Mouse (Mus musculus) MN1 (cell line): ENCODE data around the gene Chst1.

Source experiments
- DNase-seq: peaks from one replicate; pipeline ENCODE4 v3.0.0-alpha.2; 2016; ENCODE audit warnings: low spot score

Chst1 gene

DNA sequence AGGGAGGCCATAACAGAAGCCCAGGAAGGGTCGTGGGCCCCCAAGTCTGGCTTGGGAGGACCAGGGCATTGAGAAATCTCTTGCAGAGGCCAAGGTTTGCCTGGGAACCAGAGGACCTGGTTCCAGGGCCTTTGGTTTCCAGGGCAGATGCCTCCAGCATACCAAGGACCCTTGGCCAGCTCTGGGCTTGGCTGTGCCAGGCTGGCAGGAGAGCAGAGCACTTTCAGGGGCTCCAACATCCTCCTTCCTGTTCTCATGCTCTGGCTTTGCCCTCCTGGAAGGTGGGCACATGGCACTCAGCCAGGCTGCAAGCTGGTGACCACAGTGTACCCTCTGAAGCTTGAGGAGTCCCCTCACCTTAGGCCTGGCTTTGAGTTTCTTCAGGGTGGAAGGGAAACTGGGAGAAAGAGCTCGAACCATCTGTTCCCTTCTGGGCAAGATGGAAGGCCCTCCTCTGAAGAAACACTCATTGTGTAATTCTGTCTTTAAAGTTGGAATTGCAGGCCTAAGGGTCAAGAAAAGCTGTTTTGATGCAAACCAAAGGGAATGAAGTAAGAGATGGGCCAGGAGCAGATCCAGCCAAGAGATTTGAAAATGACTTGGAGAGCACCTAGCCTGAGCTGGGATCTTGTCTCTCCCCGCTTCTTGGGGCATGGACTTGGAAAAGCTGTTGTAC lies 10.3 kb downstream of the Chst1 start:
- no peak for DNase-seq

DNA sequence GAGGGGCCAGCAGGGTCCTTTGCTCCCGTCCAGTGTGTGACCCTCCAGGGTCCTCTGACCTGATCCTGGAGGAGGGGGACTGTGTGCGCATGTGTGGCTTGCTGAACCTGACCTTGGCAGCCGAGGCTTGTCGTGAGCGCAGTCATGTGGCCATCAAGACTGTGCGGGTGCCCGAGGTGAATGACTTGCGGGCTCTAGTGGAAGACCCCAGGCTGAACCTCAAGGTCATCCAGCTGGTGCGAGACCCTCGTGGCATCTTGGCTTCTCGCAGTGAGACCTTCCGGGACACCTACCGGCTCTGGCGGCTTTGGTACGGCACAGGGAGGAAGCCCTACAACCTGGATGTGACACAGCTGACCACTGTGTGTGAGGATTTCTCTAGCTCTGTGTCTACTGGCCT lies 14.1 kb downstream of the Chst1 start:
- DNase-seq = no peak

DNA sequence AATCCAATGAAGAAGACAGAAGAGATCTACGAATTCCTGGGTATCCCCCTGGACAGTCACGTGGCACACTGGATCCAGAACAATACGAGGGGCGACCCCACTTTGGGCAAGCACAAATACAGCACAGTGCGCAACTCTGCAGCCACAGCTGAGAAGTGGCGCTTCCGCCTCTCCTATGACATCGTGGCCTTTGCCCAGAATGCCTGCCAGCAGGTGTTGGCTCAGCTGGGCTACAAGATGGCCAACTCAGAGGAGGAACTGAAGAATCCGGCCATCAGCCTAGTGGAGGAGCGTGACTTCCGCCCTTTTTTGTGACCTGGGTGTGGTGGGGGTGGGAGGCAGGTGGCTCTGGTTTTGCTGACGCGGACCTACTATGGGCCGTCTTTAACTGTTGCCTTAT lies 14.6 kb downstream of the Chst1 start:
- no peak for DNase-seq

DNA sequence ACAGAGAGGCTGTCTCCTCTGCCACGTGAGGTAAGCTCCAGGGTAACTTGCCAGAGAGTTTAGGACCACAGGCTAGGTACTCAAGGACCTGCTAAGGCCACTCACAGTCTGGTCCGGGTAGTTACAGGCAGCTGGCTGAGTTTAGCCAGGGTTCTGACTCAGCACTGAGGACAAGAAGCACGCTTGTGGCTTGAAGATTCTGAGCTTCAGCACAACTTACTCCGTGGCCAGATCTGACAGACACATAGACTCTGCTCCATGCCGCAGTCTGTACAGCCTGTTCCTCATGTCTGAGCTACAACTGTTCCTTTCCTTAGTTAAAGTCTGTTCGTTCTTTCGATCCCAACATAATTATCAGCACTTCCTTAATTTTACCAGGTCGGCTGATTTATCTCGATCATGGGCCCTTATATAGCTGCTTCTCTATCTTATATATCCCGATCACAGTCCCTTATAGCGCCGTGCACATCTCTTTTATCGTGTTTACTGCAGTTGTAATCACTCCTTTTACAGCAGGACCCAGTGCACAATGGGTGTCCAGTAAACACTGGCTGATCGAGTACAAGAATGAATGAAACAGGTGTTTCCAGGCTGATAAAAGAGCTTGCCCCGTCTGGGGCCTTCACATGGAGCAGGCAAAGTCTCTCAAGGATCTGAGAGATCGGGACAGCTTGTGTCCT lies 17.7 kb downstream of the Chst1 start:
- no peak for DNase-seq

DNA sequence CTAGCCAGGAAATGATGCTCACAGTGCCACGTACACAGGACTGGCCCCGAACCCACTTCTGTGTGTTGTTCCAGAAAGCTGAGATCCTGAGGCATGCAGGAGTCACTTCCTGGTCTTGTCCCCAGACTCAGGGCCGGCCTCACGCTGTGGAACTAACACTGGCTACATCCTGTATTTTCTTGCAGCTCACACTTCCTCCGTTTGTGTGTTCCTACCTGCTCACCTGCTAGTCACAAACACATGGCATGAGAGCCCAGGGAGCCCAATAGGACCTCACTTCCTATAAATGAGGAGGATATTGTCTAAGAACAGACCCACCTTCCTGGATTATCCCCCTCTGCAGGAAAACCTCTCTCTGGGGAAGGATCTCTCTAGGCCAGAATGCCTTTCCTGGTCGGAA lies 18.5 kb downstream of the Chst1 start:
- DNase-seq = no peak

DNA sequence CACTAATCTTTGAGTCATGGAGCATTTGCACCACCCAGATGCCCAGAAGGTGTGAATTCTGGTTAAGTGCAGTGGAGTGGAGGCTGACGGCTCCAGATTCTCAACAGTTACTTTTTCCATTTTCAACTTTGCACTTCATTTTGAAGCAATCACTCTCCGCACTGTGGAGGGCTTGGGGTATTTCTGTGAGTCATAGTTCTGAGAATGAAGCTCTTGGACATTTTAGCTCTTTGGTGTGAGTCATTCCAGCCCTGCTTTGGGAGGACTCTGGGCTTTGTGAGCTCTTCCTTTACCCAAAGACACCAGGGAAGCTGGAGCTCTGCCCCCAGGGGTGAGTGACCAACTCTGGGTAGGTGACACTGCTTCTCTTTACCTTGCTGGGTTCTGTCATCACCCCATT lies 28.1 kb downstream of the Chst1 start:
- DNase-seq = no peak

DNA sequence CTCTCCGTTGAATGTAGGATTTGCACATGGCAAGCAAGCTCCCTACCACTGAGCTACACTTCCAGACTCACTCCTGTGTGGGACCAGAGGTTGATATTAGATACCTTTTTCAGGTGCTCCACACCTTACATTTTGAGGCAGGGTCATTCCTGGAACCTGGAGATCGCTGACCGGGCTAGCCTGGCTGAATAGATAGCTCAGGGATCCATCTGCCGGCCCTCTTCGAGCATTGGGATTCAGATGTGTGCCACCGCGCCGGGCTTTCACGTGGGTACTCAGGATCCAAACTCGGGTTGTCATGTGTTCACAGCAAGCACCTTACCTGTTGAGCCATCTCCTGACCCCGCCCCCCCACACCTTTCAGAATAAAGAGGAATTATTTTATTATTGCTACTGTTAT lies 31.3 kb downstream of the Chst1 start:
- DNase-seq = no peak

DNA sequence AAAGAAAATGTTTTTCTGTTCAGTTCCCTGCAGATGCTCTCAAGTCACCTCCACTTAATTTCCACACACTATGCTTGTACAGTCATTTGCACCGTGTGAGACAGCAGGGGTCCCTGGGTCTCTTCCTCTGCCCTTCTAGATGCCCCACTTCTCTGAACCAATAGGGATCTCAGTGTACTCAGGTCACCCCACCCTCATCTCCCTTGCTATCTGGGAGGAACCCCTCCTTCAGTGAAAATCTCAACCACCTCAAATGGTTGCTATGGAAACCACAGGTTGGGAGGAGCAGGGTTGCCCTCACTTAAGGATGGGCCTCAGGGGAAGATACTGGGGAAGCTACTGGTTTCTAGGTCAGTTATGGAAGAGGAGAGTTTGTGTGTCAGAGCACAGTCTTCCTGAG lies 32.5 kb downstream of the Chst1 start:
- DNase-seq = no peak

DNA sequence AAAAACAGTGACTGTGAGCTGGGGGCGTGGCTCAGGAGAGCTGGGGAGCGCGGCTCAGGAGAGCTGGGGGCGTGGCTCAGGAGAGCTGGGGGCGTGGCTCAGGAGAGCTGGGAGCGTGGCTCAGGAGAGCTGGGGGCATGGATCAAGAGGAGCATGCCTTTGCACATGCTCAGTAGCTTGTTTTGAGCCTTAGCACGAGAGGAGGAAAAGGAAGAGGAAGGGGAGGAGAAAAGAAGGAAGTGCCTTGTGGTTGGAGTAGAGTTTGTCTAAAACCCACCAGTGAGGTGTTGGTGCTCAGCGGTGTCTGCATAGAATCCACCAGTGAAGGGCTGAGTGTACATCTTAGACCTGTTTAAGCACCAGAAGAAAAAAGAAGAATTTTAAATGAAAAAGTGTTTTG lies 41.0 kb downstream of the Chst1 start:
- no peak for DNase-seq

DNA sequence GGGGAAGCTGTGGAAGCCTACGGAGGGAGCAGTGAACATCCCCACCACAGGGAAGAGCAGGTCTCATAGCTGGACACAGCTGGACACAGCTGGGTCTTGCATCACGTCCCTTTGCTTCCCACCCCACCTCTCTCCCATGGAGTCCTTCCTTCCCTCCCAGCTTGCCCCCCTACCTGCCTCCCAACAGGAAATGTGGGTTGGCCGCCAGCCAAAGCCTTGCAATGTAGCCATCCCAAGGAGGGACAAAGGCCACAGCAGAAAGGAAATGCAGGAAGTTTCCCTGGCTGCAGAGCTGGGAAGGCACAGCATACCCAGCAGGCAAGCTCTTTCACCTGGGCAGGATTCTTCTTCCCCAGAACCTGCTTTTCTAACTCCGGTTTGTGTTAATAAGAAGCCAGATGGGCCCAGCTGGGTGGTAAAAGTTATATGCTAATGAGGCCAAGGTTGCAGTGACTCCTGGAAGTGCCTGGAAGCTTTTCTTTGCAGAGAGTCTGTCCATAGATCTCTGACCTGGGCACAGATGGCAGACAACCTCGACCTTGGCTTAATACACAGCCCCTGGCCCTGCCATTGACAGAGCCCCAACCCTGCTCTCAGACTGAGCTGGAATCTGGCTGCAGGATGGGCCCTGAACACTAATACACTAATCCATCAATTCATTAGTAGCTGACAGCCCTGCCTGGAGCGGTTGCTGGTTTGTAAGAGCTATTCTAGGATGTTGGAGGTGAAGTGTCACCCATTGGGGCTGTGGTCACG lies 46.0 kb downstream of the Chst1 start:
- no peak for DNase-seq

DNA sequence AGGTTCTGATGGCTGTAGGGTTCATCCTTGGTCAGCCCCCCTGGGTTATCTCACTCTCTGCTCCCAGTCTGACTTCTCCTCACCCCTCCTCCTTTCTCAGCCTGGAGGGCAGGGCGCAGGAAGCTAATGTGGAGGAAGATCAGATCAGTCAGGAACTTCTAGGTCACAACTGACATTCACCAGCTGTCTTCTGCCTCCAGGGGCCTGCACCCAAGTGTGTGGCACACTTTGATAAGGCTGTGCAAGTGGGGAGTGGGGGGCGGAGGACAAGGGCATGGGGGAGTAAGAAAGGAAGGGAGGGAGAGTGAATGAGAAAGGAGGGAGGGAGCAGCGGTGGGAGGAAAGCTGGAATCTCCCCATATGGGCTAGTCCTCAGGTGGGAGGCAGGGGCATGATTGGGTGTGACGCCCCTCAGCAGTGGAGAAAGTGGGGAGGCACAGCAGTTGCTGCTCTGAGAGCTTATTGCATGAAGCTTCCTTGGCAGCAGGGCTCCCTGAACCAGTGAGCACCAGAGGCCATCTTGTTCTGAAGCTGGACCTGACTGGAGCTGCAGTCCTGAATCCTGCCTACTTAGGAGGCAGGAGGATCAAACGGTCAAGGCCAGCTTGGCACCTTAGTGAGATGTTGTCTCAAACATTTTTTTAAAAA lies 49.8 kb downstream of the Chst1 start:
- DNase-seq = no peak

DNA sequence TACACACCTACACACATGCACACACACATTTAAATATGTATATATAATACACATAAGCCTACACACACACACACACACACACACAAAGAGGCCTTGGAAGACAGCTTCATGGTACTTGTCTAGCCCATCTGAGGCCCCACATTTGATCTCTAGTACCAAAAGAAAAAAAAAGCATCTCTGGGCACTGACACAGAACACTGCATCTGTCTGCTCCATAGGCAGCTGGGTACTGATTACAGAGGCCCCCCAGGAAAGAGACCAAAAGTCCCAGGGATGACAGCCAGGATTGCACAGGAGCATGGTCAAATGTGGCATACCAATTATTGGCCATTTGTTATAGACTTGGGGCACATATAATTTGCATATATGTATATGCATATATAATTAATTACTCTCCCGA lies 50.9 kb downstream of the Chst1 start:
- DNase-seq = no peak

DNA sequence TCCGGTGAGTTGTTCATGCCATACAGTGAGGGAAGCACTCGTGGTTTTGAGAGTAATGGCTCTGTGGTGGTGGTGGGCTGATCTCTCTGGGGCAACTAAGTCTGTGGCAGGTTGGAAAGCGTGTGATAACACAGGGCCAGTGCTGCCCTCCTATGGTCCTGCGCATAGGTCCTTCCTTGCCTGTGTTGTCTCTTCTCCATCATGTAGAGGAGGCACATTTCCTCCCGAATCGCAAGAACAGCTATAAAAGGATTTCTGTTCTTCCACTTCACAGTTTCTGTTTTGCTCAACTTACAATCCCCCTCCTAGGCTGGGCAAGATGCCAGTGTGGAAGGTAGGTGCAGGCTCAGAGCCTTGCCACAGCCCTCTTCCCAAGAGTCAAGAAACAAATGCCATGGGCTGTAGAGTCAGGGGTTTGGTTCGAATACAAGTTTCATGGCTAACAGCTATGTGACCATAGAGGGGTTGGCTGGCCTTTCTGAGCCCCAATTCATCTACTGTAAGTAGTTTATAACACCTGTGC lies 51.8 kb downstream of the Chst1 start:
- no peak for DNase-seq

DNA sequence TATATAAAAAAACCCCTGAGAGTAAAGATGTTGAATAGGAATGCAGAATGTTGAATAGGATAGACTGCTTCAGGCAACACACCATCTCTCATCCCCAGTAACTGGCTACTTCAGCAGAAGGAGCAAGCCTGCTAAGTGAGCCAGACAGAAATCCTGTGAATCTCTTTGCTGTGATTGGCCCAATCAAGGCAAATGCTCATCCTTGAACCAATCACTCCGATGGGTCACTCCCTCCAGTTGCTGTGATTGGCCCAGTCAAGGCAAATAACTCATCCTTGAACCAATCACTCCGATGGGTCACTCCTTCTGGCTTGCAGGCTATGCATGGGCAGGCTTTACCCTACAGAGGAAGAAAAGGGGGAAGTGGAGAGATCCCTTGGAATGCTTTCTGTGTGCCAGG lies 57.7 kb downstream of the Chst1 start:
- no peak for DNase-seq

DNA sequence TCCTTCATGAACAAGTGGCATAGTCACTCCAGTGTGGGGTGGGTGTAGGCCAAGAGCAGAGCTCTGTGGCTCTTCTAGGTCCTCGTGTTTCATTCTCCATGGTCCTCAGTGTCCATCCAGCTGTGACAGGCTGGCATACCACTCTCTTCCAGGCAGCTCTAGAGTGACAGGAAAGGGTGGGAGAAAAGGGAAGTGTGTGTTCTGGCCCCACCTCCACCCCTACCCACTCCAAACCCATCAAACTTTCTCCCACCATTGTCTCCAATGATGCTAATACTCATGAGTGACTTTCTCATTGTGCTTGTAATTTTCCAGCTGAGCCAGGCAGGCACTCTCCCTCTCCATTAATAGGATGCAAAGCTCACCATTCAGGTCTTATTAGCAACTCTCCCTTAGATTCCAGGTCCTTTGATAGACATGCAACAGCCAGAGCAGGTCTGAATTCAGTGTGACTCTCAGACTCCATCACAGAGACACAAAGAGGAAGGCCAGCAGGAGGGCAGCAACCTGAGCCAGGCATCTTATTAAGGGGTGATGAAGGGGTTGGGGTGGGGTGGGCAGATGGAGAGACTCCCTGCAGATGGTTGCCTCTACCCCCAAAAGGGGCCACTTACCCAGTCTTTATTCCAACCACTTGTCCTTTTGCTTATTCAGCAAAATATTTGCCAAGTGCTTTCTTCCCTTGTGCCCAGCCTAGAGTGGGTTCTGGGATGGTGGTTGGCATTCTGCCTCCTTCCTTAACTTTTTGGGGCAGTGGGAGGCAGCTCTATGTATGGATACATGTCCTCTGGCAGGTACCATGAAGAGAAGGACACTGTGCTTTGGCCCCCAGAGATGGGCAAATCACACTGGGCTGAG lies 59.0 kb downstream of the Chst1 start:
- no peak for DNase-seq

DNA sequence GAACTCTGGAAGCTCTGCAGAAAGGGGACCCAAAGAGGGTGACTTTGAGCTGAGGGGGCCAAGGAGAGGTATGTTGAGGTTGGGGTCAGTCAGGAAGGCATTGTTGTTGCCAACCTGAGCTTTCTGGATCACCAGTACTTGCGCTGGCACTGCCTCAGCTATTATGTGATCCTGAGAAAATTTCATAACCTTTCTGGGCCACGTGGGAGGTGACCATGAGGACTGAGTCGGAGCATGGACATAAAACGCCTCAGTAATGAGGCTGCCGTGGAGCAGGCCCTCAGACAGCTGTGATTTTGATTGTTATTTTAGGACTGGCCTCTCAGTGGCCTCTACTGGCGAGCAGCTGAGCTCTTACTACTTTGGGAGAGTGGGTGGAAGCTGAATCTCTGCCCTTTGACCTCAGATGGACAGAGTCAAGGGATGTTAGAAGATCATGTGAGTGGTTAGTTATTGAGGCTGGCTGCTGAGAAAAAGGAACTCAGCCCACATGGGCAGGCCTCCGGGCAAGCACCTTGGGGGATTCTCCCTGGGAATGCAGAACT lies 60.1 kb downstream of the Chst1 start:
- DNase-seq = no peak

DNA sequence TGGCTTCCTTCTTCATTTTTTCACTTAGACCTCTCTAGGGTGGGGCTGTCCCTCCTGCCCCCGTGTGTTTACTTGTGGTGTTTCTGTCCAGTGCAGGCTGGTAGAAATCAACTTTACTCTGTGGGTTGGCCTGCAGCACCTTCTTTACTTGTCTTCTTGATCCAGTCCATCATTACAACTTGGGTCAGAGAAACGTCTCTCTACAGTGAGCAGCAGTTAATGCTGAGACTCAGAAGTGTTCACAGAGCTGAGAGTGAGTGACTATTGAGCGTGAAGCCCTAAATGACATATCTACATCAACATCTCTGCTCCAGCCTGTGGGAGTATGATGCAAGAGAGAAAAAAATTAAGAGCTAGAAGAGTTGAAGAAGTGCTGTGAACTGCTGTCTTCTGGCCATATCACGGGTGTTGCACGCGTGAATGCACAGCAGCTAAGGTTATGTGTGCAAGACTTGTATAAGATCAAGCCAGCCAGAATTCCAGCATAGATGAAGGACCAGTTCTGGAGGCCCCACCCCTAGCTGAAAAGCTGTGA lies 63.1 kb downstream of the Chst1 start:
- DNase-seq = no peak
